Mouse (Mus musculus) liver, embryonic 13.5 days (tissue): Measurements from ENCODE around the gene Tm2d3. TPM values are rescaled to one million over a fixed set of nuclear protein-coding genes. Genes with fewer than 3 reads are reported as not detected.

Source experiments
- ATAC-seq: fragments of 200-750 bp; cut with Nextera tagmentation; 2 replicates; pipeline ENCODE4 v1.8.0; 2017; ENCODE audit warnings: low read depth, mild to moderate bottlenecking, moderate number of reproducible peaks, moderate library complexity
- DNase-seq: peaks from one replicate; pipeline ENCODE4 v3.0.0; 2022
- H3K27ac ChIP-seq: fragments of 300-500 bp; sonication (generic); 2 replicates; pipeline ENCODE4 v1.5.1; 2015; ENCODE audit warnings: moderate library complexity, mild to moderate bottlenecking, inconsistent platforms
- H3K27me3 ChIP-seq: fragments of 300-500 bp; sonication (generic); 2 replicates; pipeline ENCODE4 v1.6.1; 2015; ENCODE audit warnings: mild to moderate bottlenecking, inconsistent platforms
- H3K36me3 ChIP-seq: fragments of 300-500 bp; sonication (generic); 2 replicates; pipeline ENCODE4 v1.6.1; 2015; ENCODE audit warnings: mild to moderate bottlenecking, inconsistent platforms
- H3K4me1 ChIP-seq: fragments of 300-500 bp; sonication (generic); replicated peaks from 2 replicates; pipeline ENCODE4 v1.6.1; 2015; ENCODE audit warnings: inconsistent platforms
- H3K4me2 ChIP-seq: fragments of 300-500 bp; sonication (generic); 2 replicates; pipeline ENCODE4 v1.6.1; 2015; ENCODE audit warnings: inconsistent platforms, mild to moderate bottlenecking, moderate library complexity
- H3K4me3 ChIP-seq: fragments of 300-500 bp; sonication (generic); replicated peaks from 2 replicates; pipeline ENCODE4 v1.5.1; 2015; ENCODE audit warnings: mild to moderate bottlenecking, inconsistent platforms
- H3K9ac ChIP-seq: fragments of 300-500 bp; sonication (generic); 2 replicates; pipeline ENCODE4 v1.6.1; 2015; ENCODE audit warnings: mild to moderate bottlenecking, inconsistent platforms
- H3K9me3 ChIP-seq: fragments of 300-500 bp; sonication (generic); replicated peaks from 2 replicates; pipeline ENCODE4 v1.6.1; 2016; ENCODE audit warnings: inconsistent platforms
- WGBS: fragments of 180-500 bp; shearing (Covaris S2); methylation state at CpG from one replicate; pipeline ENCODE4 v1.1.7; 2015; ENCODE audit not compliant: insufficient replicate concordance; 5-methylcytosine and 5-hydroxymethylcytosine counted together
- polyA plus RNA-seq: library from polyadenylated mRNA; unstranded; fragments of >200 nt; fragmentation: Nextera tagmentation; extraction: Ambion mirVana; gene quantifications from 2 replicates; pipeline ENCODE4 v1.2.1, GENCODE M21; 2015

Gene Tm2d3
- 32.6 and 35.2 TPM in 2 replicates for polyA plus RNA-seq

- no peak for DNase-seq
- 79% methylated on average over 7 of the region's 7 CpGs for WGBS
- no peak within 1 kb of the TSS for H3K4me2 ChIP-seq
- peaks cover 60% of the 10 kb centered on the region for H3K36me3 ChIP-seq
- ATAC-seq = no peak
- H3K4me1 ChIP-seq = peaks cover 22% of the 10 kb centered on the region
- H3K9me3 ChIP-seq = no peaks in the 10 kb centered on the region
- H3K27me3 ChIP-seq = no peaks in the 10 kb centered on the region
- no peak within 1 kb of the TSS for H3K4me3 ChIP-seq
- H3K9ac ChIP-seq = no peak within 1 kb of the TSS
- no peak within 1 kb of the TSS for H3K27ac ChIP-seq
These were observed at the start of gene Tm2d3 for GRCm38 (mm10) chr7:65690869-65691268. Gene Tm2d3, plus strand, starts transcription at chr7:65691169.

DNA sequence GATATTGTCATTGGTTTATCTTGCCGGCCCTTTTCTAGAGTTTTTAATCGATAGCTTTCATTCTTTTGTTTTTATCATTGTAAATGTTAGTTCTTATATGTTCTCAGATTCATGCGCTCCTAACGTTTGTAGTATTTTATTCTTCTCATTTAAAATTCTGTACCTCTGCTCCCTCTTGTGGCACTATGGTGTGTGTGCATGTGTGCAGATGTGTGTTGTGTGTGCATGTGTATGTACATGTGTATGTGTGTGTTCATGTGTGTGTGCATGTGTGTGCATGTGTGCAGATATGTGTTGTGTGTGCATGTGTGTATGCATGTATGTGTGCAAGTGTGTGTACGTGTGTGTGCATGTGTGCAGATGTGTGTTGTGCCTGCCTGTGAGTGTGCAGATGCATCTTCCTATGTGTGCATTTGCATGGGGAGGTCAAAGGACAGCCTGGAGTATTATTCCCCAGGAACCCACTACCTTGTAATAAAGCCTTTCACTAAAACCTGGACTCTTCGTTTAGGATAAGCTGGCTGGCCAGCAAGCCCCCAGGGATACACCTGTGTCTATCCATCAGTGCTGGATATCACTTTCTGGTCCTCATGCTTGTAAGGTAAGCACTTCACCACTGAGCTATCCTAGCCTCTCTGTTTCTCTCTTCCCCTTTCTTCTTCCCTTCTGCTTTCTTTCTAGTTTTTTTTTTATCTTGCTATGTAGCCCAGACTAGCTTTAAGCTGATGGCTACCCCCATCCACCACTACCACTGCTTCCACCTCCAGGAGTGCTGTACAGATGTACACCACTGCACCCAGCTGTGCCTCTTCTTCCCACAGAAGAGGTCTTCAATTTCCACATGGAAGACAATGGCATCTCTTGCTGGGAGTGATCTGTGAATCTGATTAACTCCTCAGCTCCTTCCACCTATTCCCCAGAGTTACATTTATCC lies 48.3 kb upstream of the Tm2d3 start:
- Histone ChIP-seq H3K36me3 (peaks cover 11% of the 10 kb centered on the region), H3K9ac (no peak overlapping the region), H3K9me3 (no peaks in the 10 kb centered on the region), H3K27me3 (0 out of 2 replicates have a peak, but pooled peaks cover 2% of the 10 kb centered on the region), H3K4me3 (no peak overlapping the region), H3K4me2 (no peak overlapping the region), H3K4me1 (peaks cover 79% of the 10 kb centered on the region), H3K27ac (0 out of 2 replicates have a peak overlapping the region, but pooled peaks have one; percentile 95)
- DNase-seq (peak; percentile 27), ATAC-seq (no peak)
- WGBS = 56% methylated on average over 6 of the region's 6 CpGs

DNA sequence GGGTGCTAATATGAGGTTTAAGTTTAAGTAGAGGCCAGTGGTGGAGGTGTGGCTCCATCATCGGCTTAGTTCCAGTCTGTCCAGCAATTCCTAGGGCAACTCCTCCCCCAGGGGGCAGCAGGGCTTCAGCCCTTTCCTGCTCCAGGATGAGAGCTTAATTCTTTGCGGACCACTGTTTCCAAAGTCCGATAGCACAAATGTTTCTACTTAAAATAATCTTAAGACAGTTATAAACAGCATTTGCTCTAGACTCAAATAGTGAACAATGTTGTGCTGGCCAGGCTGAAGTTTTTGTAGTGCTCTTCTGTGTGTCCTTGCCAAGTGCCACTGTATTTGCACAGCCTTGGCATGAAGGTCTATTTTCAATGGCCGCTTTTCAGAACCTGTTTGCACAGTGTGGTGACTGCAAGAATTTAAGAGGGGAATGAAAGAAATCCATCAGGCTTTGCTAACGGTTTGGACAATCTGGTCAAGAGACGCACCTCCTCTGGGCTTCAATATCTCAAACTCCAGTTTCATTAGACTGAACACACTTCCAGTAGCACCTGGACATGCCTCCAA lies 47.0 kb upstream of the Tm2d3 start:
- Histone ChIP-seq H3K27me3 (0 out of 2 replicates have a peak, but pooled peaks cover 2% of the 10 kb centered on the region), H3K4me1 (peaks cover 70% of the 10 kb centered on the region), H3K9ac (peak overlapping the region; percentile 53), H3K9me3 (no peaks in the 10 kb centered on the region), H3K27ac (peak overlapping the region; percentile 63), H3K4me2 (peak overlapping the region; percentile 94), H3K4me3 (peak overlapping the region; percentile 83), H3K36me3 (peaks cover 21% of the 10 kb centered on the region)
- ATAC-seq (no peak), DNase-seq (no peak)
- 46% methylated on average over 6 of the region's 6 CpGs for WGBS

- peaks cover 62% of the 10 kb centered on the region for H3K4me1 ChIP-seq
- WGBS = under 1% methylated on average over 64 of the region's 64 CpGs
These were observed 46.2 kb upstream of the Tm2d3 start, which contains the start of gene Tarsl2 for GRCm38 (mm10) chr7:65644643-65645351. Gene Tarsl2, plus strand, starts transcription at chr7:65644898.

DNA sequence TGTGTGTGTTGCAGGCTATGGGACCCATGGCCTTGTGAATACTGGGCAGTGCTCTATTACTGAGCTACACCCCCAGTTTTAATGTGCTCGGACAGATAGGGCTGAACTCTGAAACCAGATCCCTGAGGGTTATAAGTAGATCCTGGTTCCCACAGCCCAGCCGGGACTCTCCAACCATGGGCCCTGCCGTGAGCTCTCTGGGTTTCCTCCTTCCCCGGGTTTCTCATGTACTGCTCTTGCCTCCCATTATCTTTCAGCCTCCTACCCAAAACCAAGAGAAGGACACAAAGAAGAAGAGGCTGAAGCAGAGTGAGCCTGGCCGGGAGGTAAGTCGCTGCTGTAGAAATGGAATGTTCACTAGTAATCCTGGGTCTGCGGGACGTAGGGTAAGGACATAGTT lies 45.0 kb upstream of the Tm2d3 start:
- H3K9me3 ChIP-seq = no peaks in the 10 kb centered on the region
- no peak for ATAC-seq
- H3K4me3 ChIP-seq = peak overlapping the region; percentile 83
- peak overlapping the region; percentile 89 for H3K9ac ChIP-seq
- peaks cover 50% of the 10 kb centered on the region for H3K4me1 ChIP-seq
- DNase-seq = peak; percentile 10
- H3K27me3 ChIP-seq = 0 out of 2 replicates have a peak, but pooled peaks cover 2% of the 10 kb centered on the region
- H3K27ac ChIP-seq = peak overlapping the region; percentile 58
- H3K4me2 ChIP-seq = peak overlapping the region; percentile 94
- peaks cover 41% of the 10 kb centered on the region for H3K36me3 ChIP-seq
- 64% methylated on average over 8 of the region's 8 CpGs for WGBS

More at GRCm38 (mm10) chr7:65644643-65645351, 46.2 kb upstream of the Tm2d3 start, which contains the start of gene Tarsl2:
- Histone ChIP-seq H3K4me3 (peak within 1 kb of the TSS; percentile 83), H3K9ac (peak within 1 kb of the TSS; percentile 89), H3K4me2 (peak within 1 kb of the TSS; percentile 94), H3K9me3 (no peaks in the 10 kb centered on the region), H3K27me3 (0 out of 2 replicates have a peak, but pooled peaks cover 2% of the 10 kb centered on the region), H3K36me3 (peaks cover 29% of the 10 kb centered on the region), H3K27ac (peak within 1 kb of the TSS; percentile 96)
- ATAC-seq = peak; percentile 87
- DNase-seq = peak; percentile 99

DNA sequence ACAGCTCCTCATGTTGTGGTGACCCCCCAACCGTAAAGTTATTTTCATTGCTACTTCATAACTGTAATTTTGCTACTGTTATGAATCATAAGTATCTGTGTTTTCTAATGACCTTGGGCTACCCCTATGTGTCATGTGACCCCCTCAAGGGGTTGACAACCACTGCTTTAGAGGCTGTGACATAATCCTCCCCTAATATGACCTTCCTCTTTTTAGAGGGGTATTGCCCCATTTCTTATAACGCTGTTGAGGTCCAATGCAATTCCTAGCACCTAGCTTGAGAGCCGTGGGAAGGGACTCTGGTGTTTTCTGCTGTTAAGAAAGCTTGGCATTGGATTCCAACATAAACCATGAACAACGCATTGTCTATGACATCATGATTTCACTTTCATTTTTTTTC lies 40.3 kb upstream of the Tm2d3 start:
- DNase-seq = no peak
- Histone ChIP-seq H3K9me3 (no peaks in the 10 kb centered on the region), H3K4me3 (no peak overlapping the region), H3K27ac (no peak overlapping the region), H3K4me2 (no peak overlapping the region), H3K9ac (no peak overlapping the region), H3K4me1 (peaks cover 14% of the 10 kb centered on the region), H3K27me3 (no peaks in the 10 kb centered on the region), H3K36me3 (peaks cover 78% of the 10 kb centered on the region)
- 82% methylated on average over 4 of the region's 4 CpGs for WGBS
- no peak for ATAC-seq

DNA sequence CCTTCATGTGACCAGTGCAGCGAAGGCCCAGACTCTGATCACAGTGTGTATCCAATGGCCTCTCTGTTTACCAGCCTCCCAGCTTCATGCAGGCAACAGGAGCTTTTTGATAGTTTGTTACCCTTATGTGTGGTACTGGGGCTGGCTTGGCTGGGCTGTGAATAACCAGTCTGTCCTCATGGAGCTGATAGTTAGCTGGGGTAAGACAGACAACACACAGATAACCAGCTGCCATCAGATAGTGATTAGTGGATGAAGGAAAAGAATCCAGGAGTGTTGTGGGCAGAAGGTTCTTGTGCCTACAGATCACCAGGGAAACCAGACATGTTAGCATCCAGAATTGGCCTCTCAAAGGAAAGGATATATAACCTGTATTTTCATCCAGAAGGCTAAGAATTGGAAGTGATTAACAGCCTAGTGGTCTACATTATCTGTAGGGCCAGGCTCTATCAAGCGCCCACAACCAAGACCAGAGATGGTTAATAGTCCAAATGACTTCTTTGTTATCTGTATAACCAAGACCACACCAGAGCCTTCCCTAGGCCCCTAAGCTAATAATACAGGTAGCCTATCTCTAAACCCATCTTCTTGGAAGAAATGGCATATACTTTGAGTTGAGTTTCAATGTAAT lies 33.4 kb upstream of the Tm2d3 start:
- Histone ChIP-seq H3K4me3 (no peak overlapping the region), H3K4me1 (peaks cover 28% of the 10 kb centered on the region), H3K27ac (peak overlapping the region; percentile 56), H3K4me2 (peak overlapping the region; percentile 36), H3K9ac (peak overlapping the region; percentile 26; the same call in 1 of the 2 replicates), H3K27me3 (no peaks in the 10 kb centered on the region), H3K9me3 (no peaks in the 10 kb centered on the region), H3K36me3 (peaks cover 74% of the 10 kb centered on the region)
- 45% methylated on average over 2 of the region's 2 CpGs for WGBS
- DNase-seq (no peak), ATAC-seq (peak; percentile 90)

- no peak overlapping the region for H3K4me3 ChIP-seq
- H3K9me3 ChIP-seq = no peaks in the 10 kb centered on the region
- ATAC-seq (no peak), DNase-seq (no peak)
- no peaks in the 10 kb centered on the region for H3K27me3 ChIP-seq
- H3K36me3 ChIP-seq = peaks cover 84% of the 10 kb centered on the region
- H3K27ac ChIP-seq = no peak overlapping the region
- peaks cover 2% of the 10 kb centered on the region; the same call in 1 of the 2 replicates for H3K4me1 ChIP-seq
- 0 out of 2 replicates have a peak overlapping the region, but pooled peaks have one; percentile 13 for H3K9ac ChIP-seq
- WGBS = 89% methylated on average over 11 of the region's 11 CpGs
- H3K4me2 ChIP-seq = no peak overlapping the region
These were observed 27.7 kb upstream of the Tm2d3 start for GRCm38 (mm10) chr7:65663225-65663790.

GRCm38 (mm10) chr7:65663886-65664285 lies 27.1 kb upstream of the Tm2d3 start:
- 84% methylated on average over 14 of the region's 14 CpGs for WGBS
- no peak overlapping the region for H3K4me2 ChIP-seq
- ATAC-seq = no peak

GRCm38 (mm10) chr7:65667491-65667890 lies 23.5 kb upstream of the Tm2d3 start:
- no peaks in the 10 kb centered on the region for H3K9me3 ChIP-seq
- H3K27me3 ChIP-seq = no peaks in the 10 kb centered on the region
- DNase-seq (no peak), ATAC-seq (no peak)
- no peak overlapping the region for H3K4me3 ChIP-seq
- peaks cover 83% of the 10 kb centered on the region for H3K36me3 ChIP-seq
- no peak overlapping the region for H3K27ac ChIP-seq
- WGBS = 82% methylated on average over 6 of the region's 6 CpGs
- H3K4me2 ChIP-seq = no peak overlapping the region
- no peaks in the 10 kb centered on the region for H3K4me1 ChIP-seq
- H3K9ac ChIP-seq = no peak overlapping the region

More at GRCm38 (mm10) chr7:65663886-65664285, 27.1 kb upstream of the Tm2d3 start:
- DNase-seq = no peak
- H3K36me3 ChIP-seq = peaks cover 80% of the 10 kb centered on the region
- no peaks in the 10 kb centered on the region for H3K4me1 ChIP-seq
- H3K4me3 ChIP-seq = no peak overlapping the region
- no peak overlapping the region for H3K9ac ChIP-seq
- no peaks in the 10 kb centered on the region for H3K27me3 ChIP-seq
- no peaks in the 10 kb centered on the region for H3K9me3 ChIP-seq
- no peak overlapping the region for H3K27ac ChIP-seq
